Mouse (Mus musculus): ENCODE measurements around the gene Olfr12. TPM values are rescaled to one million over a fixed set of nuclear protein-coding genes. Genes with fewer than 3 reads are reported as not detected.

Gene Olfr12
- total and polyA plus RNA-seq, 2 experiments from 2014 or later: not detected

DNA sequence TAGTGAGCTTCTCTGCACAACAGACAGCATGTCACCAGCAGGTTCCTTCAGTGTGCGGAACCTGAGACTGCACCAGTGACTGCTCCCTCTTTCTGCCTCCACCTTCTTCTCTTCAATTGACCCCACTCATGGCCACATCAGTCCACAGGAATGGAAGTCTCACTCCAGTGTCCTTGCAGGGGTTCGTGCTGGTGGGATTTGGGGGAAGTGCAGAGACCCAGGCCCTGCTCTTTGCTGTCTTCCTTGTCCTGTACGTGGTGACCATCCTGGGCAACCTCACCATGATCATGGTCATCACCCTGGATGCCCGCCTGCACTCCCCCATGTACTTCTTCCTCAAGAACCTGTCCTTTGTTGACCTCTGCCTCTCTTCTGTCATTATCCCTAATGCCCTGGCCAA is 9.9 kb upstream of the Olfr12 start:
- Histone ChIP-seq H3K36me3 (ENCODE audit: insufficient read depth, low read length) (no peaks in the 10 kb centered on the region), H3K4me1 (ENCODE audit: insufficient read depth, low read length) (no peaks in the 10 kb centered on the region), H3K27me3 (ENCODE audit: insufficient read depth, low read length) (no peaks in the 10 kb centered on the region), H3K4me2 (ENCODE audit: low read depth, low read length, poor library complexity, severe bottlenecking) (no peak overlapping the region), H3K9ac (replicated peaks; ENCODE audit: low read length, poor library complexity, severe bottlenecking) (no peak overlapping the region), H3K4me3 (ENCODE audit: low read depth, low read length) (no peak overlapping the region), H3K9me3 (ENCODE audit: low read length) (no peaks in the 10 kb centered on the region), H3K27ac (ENCODE audit: low read depth, low read length) (no peak overlapping the region)
- 81% methylated on average over 4 of the region's 4 CpGs for WGBS
- TF ChIP-seq CTCF (IDR thresholded peaks at IDR 0.05): no peak
- DNase-seq (ENCODE audit: low spot score) (no peak), ATAC-seq (ENCODE audit: low FRiP score) (no peak)

DNA sequence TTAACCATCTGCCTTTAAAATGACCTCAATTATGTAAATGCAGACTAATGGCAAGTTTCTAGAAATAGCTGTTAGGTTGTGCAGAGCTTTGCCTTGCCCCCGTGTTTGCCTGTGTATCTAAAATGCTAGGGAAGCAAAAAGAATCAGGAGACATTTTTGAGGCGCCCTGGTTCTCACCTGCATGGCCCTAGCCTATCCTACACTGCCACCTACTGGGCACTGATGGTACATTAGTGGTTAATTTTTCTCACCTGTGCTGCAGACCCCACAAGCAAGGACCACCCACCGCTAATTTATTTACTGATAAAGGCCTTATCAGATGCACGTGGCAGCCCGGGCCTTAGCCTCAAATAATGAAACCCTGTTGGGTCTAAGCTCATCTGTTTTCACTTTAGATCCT is 6.6 kb upstream of the Olfr12 start:
- Histone ChIP-seq H3K27me3 (ENCODE audit: insufficient read depth, low read length) (no peaks in the 10 kb centered on the region), H3K4me3 (ENCODE audit: low read depth, low read length) (no peak overlapping the region), H3K4me2 (ENCODE audit: low read depth, low read length, poor library complexity, severe bottlenecking) (no peak overlapping the region), H3K9me3 (ENCODE audit: low read length) (no peaks in the 10 kb centered on the region), H3K27ac (ENCODE audit: low read depth, low read length) (no peak overlapping the region), H3K36me3 (ENCODE audit: insufficient read depth, low read length) (no peaks in the 10 kb centered on the region), H3K4me1 (ENCODE audit: insufficient read depth, low read length) (no peaks in the 10 kb centered on the region), H3K9ac (replicated peaks; ENCODE audit: low read length, poor library complexity, severe bottlenecking) (no peak overlapping the region)
- TF ChIP-seq CTCF (IDR thresholded peaks at IDR 0.05): peak; percentile 96
- ATAC-seq (ENCODE audit: low FRiP score) (0 out of 2 replicates have a peak, but pooled peaks have one; percentile 38), DNase-seq (ENCODE audit: low spot score) (peak; percentile 78)
- 5% methylated on average over 5 of the region's 5 CpGs for WGBS

- Histone ChIP-seq H3K27me3 (ENCODE audit: insufficient read depth, low read length) (no peaks in the 10 kb centered on the region), H3K4me3 (ENCODE audit: low read depth, low read length) (no peak overlapping the region), H3K27ac (ENCODE audit: low read depth, low read length) (no peak overlapping the region), H3K9ac (replicated peaks; ENCODE audit: low read length, poor library complexity, severe bottlenecking) (no peak overlapping the region), H3K9me3 (ENCODE audit: low read length) (no peaks in the 10 kb centered on the region), H3K36me3 (ENCODE audit: insufficient read depth, low read length) (no peaks in the 10 kb centered on the region), H3K4me2 (ENCODE audit: low read depth, low read length, poor library complexity, severe bottlenecking) (no peak overlapping the region), H3K4me1 (ENCODE audit: insufficient read depth, low read length) (no peaks in the 10 kb centered on the region)
- ATAC-seq (ENCODE audit: low FRiP score) (no peak), DNase-seq (ENCODE audit: low spot score) (no peak)
- whole genome bisulfite sequencing: 30% methylated on average over 4 of the region's 4 CpGs
- no peak for TF ChIP-seq CTCF (IDR thresholded peaks at IDR 0.05)
Measured at GRCm38 (mm10) chr1:92613175-92613574, 4.4 kb upstream of the Olfr12 start.

GRCm38 (mm10) chr1:92614516-92614915 is 3.1 kb upstream of the Olfr12 start:
- no peaks in the 10 kb centered on the region for H3K9me3 ChIP-seq (ENCODE audit: low read length)
- no peak overlapping the region for H3K4me2 ChIP-seq (ENCODE audit: low read depth, low read length, poor library complexity, severe bottlenecking)
- no peak overlapping the region for H3K4me3 ChIP-seq (ENCODE audit: low read depth, low read length)
- DNase-seq (ENCODE audit: low spot score): peak; percentile 71
- 11% methylated on average over 1 of the region's 1 CpGs for WGBS
- H3K27me3 ChIP-seq (ENCODE audit: insufficient read depth, low read length): no peaks in the 10 kb centered on the region
- H3K9ac ChIP-seq (replicated peaks; ENCODE audit: low read length, poor library complexity, severe bottlenecking): no peak overlapping the region
- H3K27ac ChIP-seq (ENCODE audit: low read depth, low read length): no peak overlapping the region
- no peak for ATAC-seq (ENCODE audit: low FRiP score)
- peak; percentile 84 for TF ChIP-seq CTCF (IDR thresholded peaks at IDR 0.05)
- no peaks in the 10 kb centered on the region for H3K36me3 ChIP-seq (ENCODE audit: insufficient read depth, low read length)
- no peaks in the 10 kb centered on the region for H3K4me1 ChIP-seq (ENCODE audit: insufficient read depth, low read length)

DNA sequence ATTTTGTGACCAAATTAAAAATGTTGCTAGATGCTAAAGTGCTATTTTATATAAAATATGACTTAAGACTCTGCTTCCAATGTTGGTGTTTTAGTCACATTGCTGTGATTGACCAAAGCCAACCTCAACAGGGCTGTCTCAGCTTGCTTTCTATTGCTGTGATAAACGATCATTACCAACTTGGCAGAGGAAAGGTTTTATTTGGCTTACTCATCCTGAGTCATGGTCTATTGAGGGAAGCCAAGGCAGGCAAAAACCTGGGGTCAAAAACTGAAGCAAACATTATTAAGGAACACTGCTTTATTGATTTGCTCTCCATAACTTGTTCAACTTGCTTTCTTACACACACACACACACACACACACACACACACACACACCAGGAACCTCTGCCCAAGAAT is 1.5 kb upstream of the Olfr12 start:
- H3K9me3 ChIP-seq (ENCODE audit: low read length): no peaks in the 10 kb centered on the region
- no peak overlapping the region for H3K4me3 ChIP-seq (ENCODE audit: low read depth, low read length)
- H3K4me1 ChIP-seq (ENCODE audit: insufficient read depth, low read length): no peaks in the 10 kb centered on the region
- WGBS: 80% methylated on average over 1 of the region's 1 CpGs
- no peak overlapping the region for H3K4me2 ChIP-seq (ENCODE audit: low read depth, low read length, poor library complexity, severe bottlenecking)
- no peak overlapping the region for H3K9ac ChIP-seq (replicated peaks; ENCODE audit: low read length, poor library complexity, severe bottlenecking)
- DNase-seq (ENCODE audit: low spot score) (no peak), ATAC-seq (ENCODE audit: low FRiP score) (no peak)
- H3K27ac ChIP-seq (ENCODE audit: low read depth, low read length): no peak overlapping the region
- no peaks in the 10 kb centered on the region for H3K27me3 ChIP-seq (ENCODE audit: insufficient read depth, low read length)
- TF ChIP-seq CTCF (IDR thresholded peaks at IDR 0.05): no peak
- H3K36me3 ChIP-seq (ENCODE audit: insufficient read depth, low read length): no peaks in the 10 kb centered on the region

DNA sequence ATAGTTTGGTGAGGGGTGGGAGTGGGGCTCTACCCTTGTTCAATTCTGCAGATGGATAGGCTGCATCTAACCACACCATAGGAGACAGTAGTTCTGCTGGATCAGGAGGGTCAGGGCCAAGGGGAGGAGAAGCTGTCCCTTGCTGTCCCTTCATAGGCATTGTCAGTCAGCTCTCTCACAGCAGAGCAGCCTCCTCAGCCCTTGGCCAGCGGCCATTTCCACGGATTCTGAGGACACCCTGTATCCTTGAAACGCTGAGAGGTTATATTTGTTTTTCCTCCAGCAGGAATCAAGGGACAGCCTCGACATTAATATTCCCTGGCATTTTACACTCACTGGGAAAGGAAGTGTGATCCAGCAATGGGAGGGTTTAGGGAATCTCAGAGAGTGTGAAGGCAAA is 772 bp downstream of the Olfr12 start:
- DNase-seq (ENCODE audit: low spot score) (no peak), ATAC-seq (ENCODE audit: low FRiP score) (no peak)
- H3K27ac ChIP-seq (ENCODE audit: low read depth, low read length): no peak overlapping the region
- H3K4me3 ChIP-seq (ENCODE audit: low read depth, low read length): no peak overlapping the region
- WGBS: 69% methylated on average over 4 of the region's 4 CpGs
- no peak overlapping the region for H3K4me2 ChIP-seq (ENCODE audit: low read depth, low read length, poor library complexity, severe bottlenecking)
- TF ChIP-seq CTCF (IDR thresholded peaks at IDR 0.05): no peak
- no peaks in the 10 kb centered on the region for H3K27me3 ChIP-seq (ENCODE audit: insufficient read depth, low read length)
- no peaks in the 10 kb centered on the region for H3K36me3 ChIP-seq (ENCODE audit: insufficient read depth, low read length)
- H3K9ac ChIP-seq (replicated peaks; ENCODE audit: low read length, poor library complexity, severe bottlenecking): no peak overlapping the region
- H3K4me1 ChIP-seq (ENCODE audit: insufficient read depth, low read length): no peaks in the 10 kb centered on the region
- no peaks in the 10 kb centered on the region for H3K9me3 ChIP-seq (ENCODE audit: low read length)
